Mouse (Mus musculus) bone marrow macrophage, adult 2 months (primary cell): Measurements from ENCODE around the gene Pxmp4.

ENCODE experiments used
- CTCF ChIP-seq: IDR thresholded peaks from 2 replicates; pipeline ENCODE4 v1.5.1; 2012; ENCODE audit warnings: low read depth, mild to moderate bottlenecking, low read length, moderate library complexity
- POLR2A ChIP-seq: IDR thresholded peaks from 2 replicates; pipeline ENCODE4 v1.6.1; 2012; ENCODE audit warnings: mild to moderate bottlenecking, low read depth, low read length, borderline replicate concordance

DNA sequence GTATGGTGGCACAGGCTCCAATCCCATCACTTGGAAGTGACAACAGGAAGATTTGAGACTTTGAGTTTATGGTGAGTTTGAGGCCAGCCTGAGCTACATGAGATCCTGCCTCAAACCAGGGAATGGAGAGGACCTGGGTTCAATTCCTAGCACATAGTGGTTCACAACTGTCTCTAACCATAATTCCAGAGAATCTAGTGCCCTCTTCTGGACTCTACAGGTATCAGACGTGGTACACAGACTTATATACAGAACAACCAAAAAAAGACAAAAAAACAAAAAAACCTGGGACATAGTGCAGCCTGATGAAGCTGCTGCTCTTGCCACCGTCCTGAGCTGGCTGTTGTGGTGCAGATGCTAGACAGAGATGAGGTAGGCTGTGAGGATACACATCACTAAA lies 61.9 kb downstream of the Pxmp4 start:
- TF ChIP-seq CTCF (no peak), POLR2A (no peak)
